ENCODE assay signal across 8 mouse cellular contexts in the genomic region with DNA sequence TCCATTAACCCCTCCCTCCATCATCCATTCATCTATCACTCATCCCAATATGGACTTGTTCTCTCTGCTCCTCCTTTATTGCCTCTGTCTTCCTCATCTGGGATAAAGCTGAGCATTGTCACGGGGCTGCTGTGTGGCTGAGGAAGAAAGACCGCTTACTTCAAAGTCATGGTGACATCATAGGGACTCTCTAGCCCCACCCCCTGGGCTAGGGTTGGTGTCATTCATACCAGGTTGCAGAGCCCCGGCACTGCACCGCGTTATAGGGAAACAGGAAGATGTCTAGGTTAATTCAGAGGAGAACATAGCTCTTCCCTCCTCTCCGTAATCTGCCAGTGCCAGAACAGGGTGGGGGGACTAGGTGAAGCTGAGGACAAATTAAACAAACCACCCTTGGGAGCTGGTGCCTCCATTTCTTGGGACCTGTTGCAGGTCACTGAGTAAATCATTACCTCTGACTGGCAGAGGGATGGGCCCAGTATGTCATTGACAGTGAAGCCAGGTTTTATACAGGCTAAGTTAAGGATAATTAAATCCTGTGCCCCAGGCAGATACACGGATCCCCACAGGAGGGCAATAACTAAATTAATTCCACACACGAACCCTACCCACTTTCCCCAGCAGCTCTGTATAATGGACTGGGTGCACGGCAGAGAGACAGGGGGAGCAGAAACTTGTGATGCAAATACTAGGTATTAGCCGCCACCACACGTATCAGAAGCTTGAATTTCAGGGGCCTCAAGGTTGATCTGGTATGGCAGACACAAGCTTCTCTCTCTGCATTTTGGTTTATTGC. TPM values are rescaled to one million over a fixed set of nuclear protein-coding genes. Genes with fewer than 3 reads are reported as not detected.
A peak's percentile ranks its signal among the peaks of the same experiment; 100 is the strongest.
DNase-seq lines count a peak whose midpoint lies in the region; ATAC-seq and TF ChIP-seq lines count a peak whose summit lies in the region.

No protein-coding gene starts in this region.

- no peak; the same call in 1 of the 2 replicates for ATAC-seq in lung, embryonic 15.5 days (ENCODE audit: borderline replicate concordance, extremely low read depth, low FRiP score, low TSS enrichment)
- 0 out of 2 replicates have a peak, but pooled peaks have one; percentile 7 for ATAC-seq in forebrain, embryonic 11.5 days (replicated peaks; ENCODE audit: low FRiP score)
- ATAC-seq in megakaryocyte-erythroid progenitor cell, adult 5-6 weeks (replicated peaks; ENCODE audit: low FRiP score, low TSS enrichment, poor library complexity, severe bottlenecking): peak; percentile 75
- ATAC-seq in erythroblast, adult 5-6 weeks (replicated peaks; ENCODE audit: low FRiP score, poor library complexity, severe bottlenecking): no peak

- TF ChIP-seq CTCF in lung, adult 2 months (IDR thresholded peaks at IDR 0.05; ENCODE audit: insufficient read depth, low read length): no peak

- H3K27ac ChIP-seq in lung, embryonic 15.5 days: peak overlapping the region; percentile 84
- H3K27ac ChIP-seq in forebrain, embryonic 11.5 days (ENCODE audit: low read depth, low read length): peak overlapping the region; percentile 80

- no peak for TF ChIP-seq POLR2A in lung, adult 2 months (IDR thresholded peaks at IDR 0.05; ENCODE audit: borderline replicate concordance, extremely low read depth, low read depth, low read length)

- H3K36me3 ChIP-seq in lung, embryonic 15.5 days: no peaks in the 10 kb centered on the region
- no peaks in the 10 kb centered on the region for H3K36me3 ChIP-seq in forebrain, embryonic 11.5 days (ENCODE audit: control insufficient read depth, insufficient read depth, low read length)

- no peak overlapping the region for H3K4me3 ChIP-seq in lung, embryonic 15.5 days
- H3K4me3 ChIP-seq in lung, adult 2 months (replicated peaks; ENCODE audit: extremely low read depth, low read depth, low read length): no peak overlapping the region
- H3K4me3 ChIP-seq in forebrain, embryonic 11.5 days (ENCODE audit: low read depth, low read length): no peak overlapping the region

- WGBS in lung, embryonic 15.5 days: 32% methylated on average over 11 of the region's 11 CpGs
- WGBS in lung, adult 2 months: 53% methylated on average over 11 of the region's 11 CpGs
- WGBS in forebrain, embryonic 11.5 days: 29% methylated on average over 11 of the region's 11 CpGs

- no peak for DNase-seq in lung, adult 2 months
- peak; percentile 63 for DNase-seq in forebrain, embryonic 11.5 days (ENCODE audit: low spot score)
- peak; percentile 46 to 54 for DNase-seq in kidney, adult 8-10 months
- peak; percentile 63 for DNase-seq in thymus, postnatal 14 days
- DNase-seq in layer of hippocampus, adult 9-11 months: no peak

- no peak overlapping the region for H3K4me2 ChIP-seq in lung, embryonic 15.5 days
- no peak overlapping the region for H3K4me2 ChIP-seq in forebrain, embryonic 11.5 days (ENCODE audit: low read depth, low read length, severe bottlenecking)

- H3K27me3 ChIP-seq in lung, embryonic 15.5 days: no peaks in the 10 kb centered on the region
- H3K27me3 ChIP-seq in forebrain, embryonic 11.5 days (ENCODE audit: control insufficient read depth, insufficient read depth, low read length): no peaks in the 10 kb centered on the region

- no peaks in the 10 kb centered on the region for H3K9me3 ChIP-seq in lung, embryonic 15.5 days
- no peaks in the 10 kb centered on the region for H3K9me3 ChIP-seq in forebrain, embryonic 11.5 days (ENCODE audit: control insufficient read depth, low read length)

- peaks cover 46% of the 10 kb centered on the region for H3K4me1 ChIP-seq in lung, embryonic 15.5 days
- peaks cover 19% of the 10 kb centered on the region for H3K4me1 ChIP-seq in lung, adult 2 months (ENCODE audit: control insufficient read depth, insufficient read depth, low read length)
- peaks cover 32% of the 10 kb centered on the region for H3K4me1 ChIP-seq in forebrain, embryonic 11.5 days (replicated peaks; ENCODE audit: control insufficient read depth, insufficient read depth, low read length)

- no peak overlapping the region for H3K9ac ChIP-seq in lung, embryonic 15.5 days
- H3K9ac ChIP-seq in forebrain, embryonic 11.5 days (ENCODE audit: low read length): no peak overlapping the region

RNA-seq across cellular contexts. Expression of a gene that starts 57.5 kb away (rescaled TPM):
- 12.6 TPM in 2 replicates for polyA plus RNA-seq in lung, embryonic 15.5 days (2015; fragmentation: Nextera tagmentation; extraction: Ambion mirVana)
- 81.2 and 127 TPM in 2 replicates for polyA plus RNA-seq in lung, adult 2 months (2012; rRNA removed)
- polyA plus RNA-seq in forebrain, embryonic 11.5 days (2014; fragmentation: Nextera tagmentation; extraction: Ambion mirVana): 4.5 and 4.6 TPM in 2 replicates
- 45.8 and 54.3 TPM in 2 replicates for total RNA-seq in megakaryocyte-erythroid progenitor cell, adult 5-6 weeks (2014; fragmentation: Nextera tagmentation)
- total RNA-seq in megakaryocyte-erythroid progenitor cell, adult 5-6 weeks (2017): 44.1 and 56.8 TPM in 2 replicates
- 21.3 and 34.7 TPM in 2 replicates for total RNA-seq in erythroblast, adult 5-6 weeks (2015; ENCODE audit: low replicate concordance)
- total RNA-seq in erythroblast, adult 5-6 weeks (2017; ENCODE audit: low replicate concordance): 19.5 and 25.1 TPM in 2 replicates

Comparison
In these comparisons a context has a peak if more than half of its experiments do, and no peak if none do; other contexts are left out.
1. ATAC-seq: peak in forebrain, embryonic 11.5 days (single experiment) and megakaryocyte-erythroid progenitor cell, adult 5-6 weeks (single experiment); none in lung, embryonic 15.5 days (single experiment) and erythroblast, adult 5-6 weeks (single experiment).
2. DNase-seq: peak in forebrain, embryonic 11.5 days (single experiment), kidney, adult 8-10 months (2 of 2) and thymus, postnatal 14 days (single experiment); none in lung, adult 2 months (single experiment) and layer of hippocampus, adult 9-11 months (single experiment).